Mouse (Mus musculus) CD4-positive, CD25-positive, alpha-beta regulatory T cell, adult 2 months (primary cell): ENCODE measurements around the gene Olfr371.

Experiments
- DNase-seq: peaks from one replicate; pipeline ENCODE4 v3.0.0-alpha.2; 2012; ENCODE audit warnings: low read depth, low spot score

The Olfr371 gene

DNA sequence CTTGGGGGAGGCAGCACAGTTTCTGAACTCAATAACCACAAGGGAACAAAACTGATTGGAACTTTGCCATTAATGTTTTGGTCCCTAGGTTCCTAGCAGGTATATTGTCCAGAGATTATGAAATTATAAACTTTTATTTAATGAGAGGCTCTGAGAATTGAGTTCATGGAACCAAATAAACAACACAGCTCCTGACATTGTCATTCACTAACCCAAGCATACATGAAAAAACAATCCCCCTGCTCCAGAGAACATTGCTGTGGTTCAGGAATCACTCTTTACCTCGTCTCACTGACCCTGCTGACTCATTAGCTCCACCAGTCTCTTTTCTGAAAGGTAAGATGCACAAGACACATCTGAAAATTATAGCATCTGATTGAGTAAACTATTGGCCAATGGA is at the start of gene Olfr371:
Gene Olfr371 (plus strand): TSS at position 301 of the 400 bp plus-strand sequence.
- DNase-seq, result no peak

DNA sequence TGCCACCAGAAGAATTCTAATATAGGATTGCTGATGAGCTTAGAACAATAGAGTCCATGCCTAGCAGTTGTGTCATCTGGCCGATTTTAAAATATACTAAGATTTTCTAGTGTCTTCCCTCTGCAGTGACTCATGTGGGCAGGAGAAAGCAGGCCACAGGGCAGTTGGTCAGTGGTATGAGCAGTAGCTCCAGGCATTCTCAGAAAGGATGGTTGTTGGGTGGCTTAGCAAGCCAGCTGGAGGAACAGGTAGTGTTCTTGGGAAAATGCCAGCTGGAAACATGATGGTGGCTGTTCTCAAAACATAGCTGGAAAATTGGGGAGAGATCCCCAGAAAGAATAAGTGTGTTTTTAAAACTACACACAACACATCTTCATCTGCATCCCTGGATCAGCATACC is 33.4 kb upstream of the Olfr371 start:
- DNase-seq, result no peak

DNA sequence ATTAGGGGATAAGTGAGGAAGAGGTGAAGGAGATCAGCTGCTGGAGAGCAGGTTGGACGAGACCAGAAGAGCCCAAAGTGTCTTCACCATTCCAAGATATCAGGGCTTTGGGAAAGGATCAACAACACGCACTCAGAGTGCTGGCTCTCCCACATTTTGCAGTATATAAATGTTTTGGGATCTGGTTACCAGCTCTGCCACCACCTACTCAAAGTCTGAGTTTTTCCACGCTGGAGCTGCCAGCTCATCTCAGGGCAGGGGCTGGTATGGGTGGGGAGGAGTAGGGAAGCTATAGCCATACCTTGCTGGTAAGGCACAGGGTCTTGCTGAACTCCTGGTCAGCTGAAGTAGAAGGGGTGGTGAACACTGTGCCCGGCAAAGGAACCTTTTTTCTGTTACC is 5.6 kb upstream of the Olfr371 start:
- DNase-seq, result no peak

DNA sequence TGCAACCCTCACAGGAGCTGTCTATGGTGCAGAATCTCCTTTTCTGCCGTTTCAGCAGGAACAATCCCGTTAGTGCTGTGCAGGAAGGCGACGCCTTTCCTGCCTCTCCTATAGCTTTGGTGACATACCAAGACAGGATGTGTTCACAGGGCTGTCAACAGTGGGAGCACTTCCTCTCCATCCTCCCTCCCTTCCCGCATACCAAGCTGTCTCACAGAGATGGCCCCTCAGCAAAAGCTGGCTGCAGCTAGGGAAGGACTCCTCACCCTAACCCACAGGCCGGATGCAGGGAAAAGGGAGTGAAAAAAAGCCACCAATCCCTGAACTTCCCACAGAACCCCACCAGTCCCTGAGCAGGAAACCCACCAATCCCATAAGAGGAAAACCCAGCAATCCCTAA is 4.8 kb upstream of the Olfr371 start:
- no peak for DNase-seq

DNA sequence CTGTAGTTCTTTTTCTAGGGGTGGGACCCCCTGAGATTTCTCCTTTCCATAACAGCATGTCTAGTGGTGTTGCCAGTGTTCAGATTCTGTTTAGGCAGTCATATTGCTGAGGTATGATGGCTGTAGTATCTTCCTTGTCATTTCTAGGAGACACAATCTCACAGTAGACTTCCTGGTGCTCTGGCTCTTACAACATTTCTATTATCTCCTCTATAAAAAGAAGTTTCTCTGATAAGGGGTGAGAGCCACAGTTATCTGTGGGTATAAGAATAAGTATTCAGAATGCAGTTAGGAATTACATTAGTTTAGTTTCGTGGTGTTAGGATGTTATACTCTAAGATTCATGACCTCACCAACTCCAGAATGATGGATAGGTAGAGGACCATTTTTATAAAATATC is 1.5 kb downstream of the Olfr371 start:
- DNase-seq, result no peak
